Mouse (Mus musculus) neutrophil, adult 5-6 weeks (primary cell): ENCODE data around the gene Ccdc33. TPM values are rescaled to one million over a fixed set of nuclear protein-coding genes. Genes with fewer than 3 reads are reported as not detected.

Experiments
- ATAC-seq: fragments of 151-379, 151-347 bp; 2 replicates; pipeline ENCODE4 v1.8.0; 2017; ENCODE audit warnings: mild to moderate bottlenecking, moderate TSS enrichment; ENCODE audit not compliant: insufficient number of reproducible peaks, poor library complexity, low FRiP score, severe bottlenecking; ENCODE audit errors: extremely low read depth
- total RNA-seq: library from RNA; stranded (forward); fragments of 200-1000 nt; gene quantifications from 2 replicates; pipeline ENCODE4 v1.2.3, GENCODE M21; 2017

The Ccdc33 gene
- total RNA-seq, 1 experiment from 2014 or later = not detected

DNA sequence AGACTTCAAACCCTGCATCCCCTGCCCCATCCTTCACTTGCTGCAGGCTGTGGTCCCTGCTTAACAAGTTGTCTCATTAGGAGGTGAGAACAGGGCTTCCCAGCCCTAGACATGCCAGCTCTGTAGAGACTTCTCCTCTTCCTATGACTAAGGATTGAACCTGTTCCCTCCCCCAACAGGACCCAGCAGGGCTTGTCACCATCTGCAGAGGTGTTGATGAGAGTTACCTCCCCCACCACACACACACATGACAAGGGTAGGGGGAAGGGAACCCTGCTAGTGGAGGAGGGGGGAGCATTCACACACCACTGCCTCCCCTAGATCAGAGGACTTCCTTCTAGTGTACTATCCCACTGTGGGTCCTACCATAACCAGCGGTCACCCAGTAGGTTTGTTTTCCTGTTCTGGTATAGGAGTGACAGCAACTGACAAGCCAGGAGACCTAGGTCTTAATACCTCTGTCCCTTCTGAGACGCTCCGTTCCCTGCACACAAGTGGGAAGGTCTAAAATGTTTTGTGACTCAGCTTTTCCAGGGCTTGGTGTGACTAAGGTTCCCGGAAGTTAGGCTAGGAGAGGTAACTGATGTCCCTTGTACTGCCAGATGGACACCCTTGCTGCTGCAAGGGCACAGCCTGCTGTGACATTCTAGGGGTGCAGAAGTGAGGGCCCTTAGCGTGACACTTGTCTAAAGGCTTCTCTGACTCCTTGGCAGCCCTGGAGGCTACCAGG, 18.6 kb downstream of the Ccdc33 start:
- no peak for ATAC-seq

DNA sequence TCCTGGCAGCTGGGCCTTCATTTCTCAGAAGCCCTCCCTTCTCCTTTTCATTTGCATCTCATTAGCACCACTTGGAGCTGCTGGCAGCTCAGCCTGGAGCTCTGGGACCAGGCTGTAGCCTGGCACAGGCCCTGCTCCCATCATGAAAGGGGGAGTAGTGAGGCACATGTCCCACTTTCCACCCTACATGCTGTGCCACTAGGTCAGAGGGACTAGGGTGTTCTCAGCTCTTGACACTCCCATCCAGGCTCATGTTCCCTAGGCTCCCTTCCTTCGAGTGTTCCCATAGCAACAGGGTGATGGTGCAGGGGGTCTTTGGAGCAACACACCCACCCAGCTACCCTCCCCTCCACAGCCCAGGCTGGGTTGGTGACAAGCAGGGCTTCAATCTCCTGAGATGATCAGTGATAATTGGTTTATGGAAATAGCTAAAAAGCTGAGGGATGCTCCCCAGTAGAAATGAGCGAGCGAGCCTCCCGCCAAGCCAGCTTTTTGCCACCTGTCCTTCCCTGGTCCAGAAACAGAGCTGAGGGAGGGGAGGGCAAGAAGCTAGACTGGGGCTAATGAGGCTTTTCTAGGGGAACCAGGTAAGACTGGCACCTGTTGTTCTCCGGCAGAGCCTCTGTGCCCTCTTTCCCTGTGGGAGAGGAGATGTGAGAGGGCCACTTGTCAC, 21.9 kb downstream of the Ccdc33 start:
- ATAC-seq = no peak

GRCm38 (mm10) chr9:58095977-58096376, 22.6 kb downstream of the Ccdc33 start:
- ATAC-seq = no peak

DNA sequence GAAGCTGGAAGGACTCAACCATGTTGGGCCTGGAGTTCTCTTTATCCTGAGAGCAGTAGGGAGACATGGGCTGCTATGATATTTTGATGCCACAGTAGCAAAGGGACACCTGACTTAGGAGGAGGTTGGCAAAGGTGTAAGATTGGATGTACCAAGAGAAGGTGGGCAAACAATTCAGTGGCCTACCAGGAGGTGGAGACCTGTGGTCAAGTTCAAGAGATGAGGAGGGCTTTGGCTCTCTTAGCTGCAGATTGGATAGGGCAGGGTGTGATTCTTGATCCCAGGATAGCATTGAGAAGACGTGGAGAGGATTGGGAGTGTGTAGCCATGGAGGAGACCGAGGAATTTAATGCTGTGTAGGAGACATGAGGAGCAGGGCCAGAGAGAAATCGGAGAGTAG, 24.8 kb downstream of the Ccdc33 start:
- no peak for ATAC-seq

GRCm38 (mm10) chr9:58092581-58093269, 25.9 kb downstream of the Ccdc33 start:
- no peak for ATAC-seq

DNA sequence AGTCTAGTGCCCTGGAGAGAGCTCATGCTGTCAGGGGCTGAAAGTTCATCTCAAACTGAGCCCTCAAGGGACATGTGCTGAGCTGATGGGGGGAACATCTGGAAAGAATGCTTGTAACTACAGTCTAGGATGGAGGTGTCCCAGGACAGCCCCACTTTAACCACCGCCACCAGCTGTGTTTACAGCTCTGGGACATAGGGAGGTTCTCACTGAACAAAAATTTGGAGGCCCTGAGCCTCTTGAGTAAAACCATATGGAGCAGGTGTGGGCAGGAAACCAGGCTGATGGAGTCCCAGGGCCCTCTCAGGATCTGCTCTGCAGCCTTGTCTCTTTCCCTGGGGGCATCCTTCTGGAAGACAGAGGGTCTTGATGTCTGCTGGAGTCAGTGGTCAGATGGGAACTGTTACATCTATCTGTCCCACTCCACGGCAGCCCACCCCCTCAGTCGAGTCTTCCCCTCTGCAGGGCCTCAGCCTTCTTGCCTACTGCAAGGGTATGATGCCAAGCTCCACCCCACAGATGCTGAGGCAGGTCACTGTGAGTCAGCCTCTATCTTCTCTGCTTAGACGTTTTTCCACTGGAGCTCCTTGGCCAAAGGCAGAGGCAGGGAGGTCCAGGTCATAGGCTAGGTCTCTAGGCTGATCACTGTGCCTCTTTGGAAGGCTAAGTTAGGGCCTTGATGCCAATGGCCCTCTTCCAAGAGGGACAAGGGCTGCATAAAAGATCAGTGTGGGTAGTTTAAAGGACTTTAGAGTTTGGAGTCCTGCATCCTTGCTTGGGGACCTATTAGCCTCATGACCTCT, 26.8 kb downstream of the Ccdc33 start:
- no peak for ATAC-seq

DNA sequence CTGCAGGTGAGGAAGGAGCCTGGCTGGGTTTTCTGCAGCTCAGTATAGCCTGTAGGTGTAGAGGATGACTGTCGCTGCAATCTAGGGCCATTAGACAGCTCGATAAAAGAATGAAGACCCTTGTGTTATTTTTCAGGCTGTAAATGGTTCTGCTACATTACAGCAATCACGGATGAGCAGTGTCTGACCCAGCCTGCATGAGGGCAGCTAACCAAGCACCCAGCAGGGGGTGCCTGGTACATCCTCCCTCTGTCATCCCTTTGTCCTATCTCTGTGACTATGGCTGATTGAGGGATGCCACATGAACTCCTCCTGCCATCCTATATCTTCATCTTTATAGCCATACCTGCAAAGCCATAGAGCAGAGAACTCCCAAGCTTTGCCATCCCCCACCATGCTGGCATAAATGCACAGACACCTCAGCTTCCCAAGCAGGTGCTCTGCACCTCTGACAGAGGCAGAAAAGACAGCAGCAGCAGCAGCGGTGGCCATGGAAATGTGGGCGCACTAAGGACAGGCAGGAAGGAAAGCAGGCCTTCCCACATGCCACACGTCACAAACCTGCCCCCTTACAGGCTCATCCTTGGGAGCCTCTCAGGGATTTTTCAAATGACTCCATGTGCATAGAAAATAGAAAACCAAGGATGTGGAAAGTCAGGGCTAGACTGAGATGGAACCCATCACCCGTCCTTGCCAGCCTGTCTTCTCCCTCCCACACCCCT, 31.2 kb downstream of the Ccdc33 start:
- ATAC-seq = no peak

DNA sequence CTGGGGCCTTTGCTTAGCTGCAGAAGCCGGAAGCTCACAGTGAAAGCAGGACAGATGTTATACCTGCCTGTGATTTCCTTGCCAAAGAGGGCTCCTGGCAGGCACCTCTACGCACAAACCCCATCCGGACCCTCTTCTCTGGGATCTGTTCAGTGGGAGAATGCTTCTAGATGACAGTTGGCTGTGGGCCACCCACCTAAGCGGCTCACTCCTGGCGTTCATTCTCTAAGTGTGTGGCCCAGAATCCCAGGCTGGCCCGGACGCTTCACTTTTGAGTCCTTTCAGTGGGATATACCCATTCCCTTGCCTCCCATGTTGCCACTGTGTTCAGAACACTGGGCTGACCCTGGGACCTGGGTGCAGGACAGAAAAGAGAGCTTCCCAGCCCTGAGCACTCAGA, 31.8 kb downstream of the Ccdc33 start:
- no peak for ATAC-seq

DNA sequence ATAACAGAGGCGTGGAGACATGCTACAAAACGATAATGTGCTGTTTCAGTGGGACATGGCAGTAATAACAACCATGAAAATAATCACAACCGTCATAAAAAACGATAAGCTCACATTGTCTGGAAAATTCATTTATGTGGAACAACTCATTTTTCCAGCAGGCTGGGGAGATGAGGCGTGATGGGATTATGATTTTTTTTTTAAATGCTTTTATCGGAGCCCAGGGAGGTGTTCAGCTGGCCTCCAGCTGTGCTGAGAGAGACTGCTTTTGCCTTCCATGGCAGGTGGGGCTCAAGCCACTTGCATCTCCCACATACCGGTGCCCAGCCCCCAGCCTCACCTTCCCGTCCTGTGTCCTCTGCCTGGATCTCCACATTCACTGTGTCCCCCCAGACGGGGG, 32.4 kb downstream of the Ccdc33 start:
- no peak for ATAC-seq

DNA sequence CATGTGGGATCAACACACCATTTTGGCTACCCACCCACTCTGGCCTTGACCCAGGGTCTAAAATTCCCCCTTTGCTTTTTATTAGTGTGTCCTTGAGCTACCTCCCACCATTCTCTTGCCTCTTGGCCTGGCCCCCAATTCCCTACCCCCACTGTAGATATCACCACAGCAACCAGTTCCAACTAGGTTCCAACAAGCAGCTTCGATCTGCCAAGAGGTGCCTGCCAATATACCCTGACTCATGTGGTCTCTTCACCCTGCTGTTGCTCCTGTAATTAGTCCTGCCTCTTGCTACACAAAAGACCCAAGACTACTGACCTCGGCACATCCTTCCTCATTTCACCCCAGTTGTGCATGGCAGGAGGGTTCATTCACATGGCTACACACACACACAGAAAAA, 33.5 kb downstream of the Ccdc33 start:
- ATAC-seq = no peak

DNA sequence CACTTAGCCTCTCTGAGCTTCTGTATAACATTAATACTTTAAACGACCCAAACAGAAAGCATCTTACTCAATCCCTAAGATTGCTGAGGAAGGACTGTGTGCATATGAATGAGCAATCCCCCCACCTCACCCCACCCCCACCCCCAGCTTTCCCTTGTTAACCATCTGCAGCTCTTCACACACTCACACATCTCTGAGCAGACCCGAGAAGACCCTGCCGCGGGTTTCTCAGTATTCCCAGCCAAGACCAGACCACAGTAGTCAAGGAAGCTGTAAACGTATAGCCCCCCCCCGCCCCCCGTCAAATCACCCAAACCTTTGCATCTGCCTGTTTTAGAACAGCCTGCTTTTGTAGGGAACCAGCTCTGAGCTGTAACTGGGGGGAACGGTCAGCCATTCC, 34.0 kb downstream of the Ccdc33 start:
- no peak for ATAC-seq

DNA sequence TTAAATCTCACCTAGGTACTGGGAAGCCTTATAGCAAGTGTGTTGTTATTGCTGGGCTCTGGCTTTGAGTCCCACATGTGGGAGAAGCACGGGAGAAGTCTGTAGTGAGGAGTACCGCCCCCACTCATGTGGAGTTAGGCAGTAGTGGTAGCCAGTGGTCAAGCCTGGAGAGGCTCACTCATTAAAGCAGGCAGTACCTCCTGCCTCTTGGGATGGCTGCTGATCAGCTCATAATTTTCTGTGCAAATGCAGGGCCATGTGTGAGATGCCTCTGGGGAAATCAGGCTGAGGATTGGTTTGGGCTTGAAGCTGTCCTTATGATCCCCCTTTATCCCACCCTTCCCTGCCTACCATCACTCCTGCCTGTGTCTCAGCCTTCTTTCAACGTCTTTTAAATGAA, 44.1 kb downstream of the Ccdc33 start:
- no peak for ATAC-seq

DNA sequence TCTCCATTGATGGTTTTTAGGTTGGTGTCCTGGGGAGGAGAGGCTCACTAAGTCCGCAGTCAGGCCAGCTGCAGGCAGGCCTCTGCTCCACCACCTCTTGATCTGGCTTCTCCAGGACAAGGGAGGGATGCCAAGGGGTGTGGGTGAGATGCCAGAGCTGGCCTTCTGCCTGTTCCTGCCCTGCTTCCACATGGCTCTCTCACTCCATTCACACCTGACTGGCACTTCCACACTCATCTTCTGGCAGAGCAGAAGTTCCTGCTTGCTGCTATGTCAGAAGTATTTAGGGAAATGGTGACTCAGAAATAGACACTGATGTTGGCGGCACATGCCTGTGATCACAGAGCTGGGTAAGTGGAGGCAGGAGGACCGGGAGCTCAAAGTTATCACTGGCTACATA, 51.1 kb downstream of the Ccdc33 start:
- no peak for ATAC-seq

GRCm38 (mm10) chr9:58066731-58067095, 51.9 kb downstream of the Ccdc33 start:
- ATAC-seq = no peak

DNA sequence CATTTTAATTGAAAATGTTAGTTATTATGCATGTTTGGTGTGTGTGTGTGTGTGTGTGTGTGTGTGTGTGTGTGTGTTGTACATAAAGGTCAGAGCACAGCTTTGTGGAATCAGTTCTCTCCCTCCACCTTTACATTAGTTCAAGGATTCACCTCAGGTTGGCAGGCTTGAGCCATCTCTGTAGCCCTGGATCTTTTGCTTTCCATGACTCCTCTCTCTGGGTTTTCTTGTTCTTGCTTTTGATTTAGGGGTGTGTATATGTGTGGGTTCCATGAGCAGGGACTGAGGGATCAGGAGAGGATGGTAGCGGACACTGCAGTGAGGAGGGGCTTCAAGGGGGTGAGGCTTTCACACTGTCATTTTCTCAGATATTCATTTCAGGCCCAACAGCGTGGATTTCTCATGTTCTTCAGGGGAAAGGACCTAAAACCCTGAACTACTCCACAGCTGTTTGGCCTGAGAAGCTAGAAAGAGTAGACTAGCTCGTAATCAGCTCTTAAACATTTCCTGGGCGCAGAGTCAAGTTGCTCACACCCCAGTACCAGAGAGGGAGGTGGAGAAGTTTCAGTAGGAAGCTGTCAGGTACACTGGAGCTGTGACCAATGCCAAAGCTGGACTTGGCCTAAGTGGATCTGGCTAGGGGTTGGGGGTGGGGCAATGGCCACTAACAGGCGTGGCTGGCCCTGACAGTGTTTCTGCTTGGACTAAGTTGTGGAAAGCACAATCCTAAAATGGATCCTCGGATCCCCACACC, 52.5 kb downstream of the Ccdc33 start:
- no peak for ATAC-seq

DNA sequence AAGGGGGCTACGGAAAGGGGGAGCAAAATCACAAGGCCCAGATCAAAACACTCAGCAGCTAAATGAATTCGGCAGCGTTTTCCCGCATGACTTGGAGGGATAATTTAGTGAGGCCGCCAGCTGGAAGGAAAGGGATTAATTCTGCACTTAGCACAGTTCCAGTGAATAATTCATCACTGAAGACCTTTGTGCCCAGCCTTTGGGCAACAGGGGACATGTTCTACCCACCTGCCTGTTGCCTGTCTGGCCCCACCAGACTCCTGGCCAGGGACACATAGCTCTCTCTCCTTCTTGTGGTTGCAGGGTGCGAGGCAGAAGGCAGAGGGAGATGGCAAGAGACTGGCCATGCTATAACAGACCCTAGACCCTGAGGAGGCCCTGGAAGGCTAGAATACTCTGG, 53.1 kb downstream of the Ccdc33 start:
- no peak for ATAC-seq

DNA sequence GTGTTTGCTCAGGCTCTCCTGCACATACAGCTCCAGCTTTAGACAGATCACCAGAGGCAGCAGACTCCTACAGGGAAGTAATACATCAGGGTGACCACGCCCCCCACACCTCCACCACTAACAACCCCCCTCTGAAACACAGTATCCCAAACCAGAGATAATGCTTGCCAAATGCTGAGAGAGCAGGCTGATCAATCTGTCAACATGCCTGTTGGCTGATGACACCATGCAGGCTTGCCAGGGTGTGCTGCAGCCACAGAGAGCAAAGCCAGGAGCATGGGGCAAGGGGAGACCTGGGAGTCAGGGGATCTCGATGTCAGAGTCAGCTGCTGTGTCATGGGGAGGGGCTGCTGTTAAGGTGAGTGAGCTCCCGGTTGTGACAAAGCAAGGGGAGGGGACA, 55.1 kb downstream of the Ccdc33 start, which contains the start of gene Stra6:
Gene Stra6 (plus strand): TSS at position 258 of the 400 bp plus-strand sequence.
- ATAC-seq = no peak
